Mouse (Mus musculus): ENCODE results near the gene Gm7145.

GRCm38 (mm10) chr1:117965639-117966038, at the start of gene Gm7145:
- TF ChIP-seq CTCF (IDR thresholded peaks at IDR 0.05; ENCODE audit: low read depth, low read length) (no peak), GATA2 (IDR thresholded peaks at IDR 0.05; ENCODE audit: borderline replicate concordance, low read depth, low read length) (no peak)
